Mouse (Mus musculus): Measurements from ENCODE around the gene Hoxa3. TPM values are rescaled to one million over a fixed set of nuclear protein-coding genes. Genes with fewer than 3 reads are reported as not detected.

Hoxa3 gene
- total RNA-seq, 2 experiments from 2014 or later = 0.42 to 1.1 TPM

- no peak for DNase-seq
- intact Hi-C loops (cut with DNase I) = loop anchor here (5.0 kb wide), 1 partner anchor 1057 kb away; no protein-coding TSS in a partner anchor
These were observed 21.4 kb upstream of the Hoxa3 start for GRCm38 (mm10) chr6:52234428-52235140.

DNA sequence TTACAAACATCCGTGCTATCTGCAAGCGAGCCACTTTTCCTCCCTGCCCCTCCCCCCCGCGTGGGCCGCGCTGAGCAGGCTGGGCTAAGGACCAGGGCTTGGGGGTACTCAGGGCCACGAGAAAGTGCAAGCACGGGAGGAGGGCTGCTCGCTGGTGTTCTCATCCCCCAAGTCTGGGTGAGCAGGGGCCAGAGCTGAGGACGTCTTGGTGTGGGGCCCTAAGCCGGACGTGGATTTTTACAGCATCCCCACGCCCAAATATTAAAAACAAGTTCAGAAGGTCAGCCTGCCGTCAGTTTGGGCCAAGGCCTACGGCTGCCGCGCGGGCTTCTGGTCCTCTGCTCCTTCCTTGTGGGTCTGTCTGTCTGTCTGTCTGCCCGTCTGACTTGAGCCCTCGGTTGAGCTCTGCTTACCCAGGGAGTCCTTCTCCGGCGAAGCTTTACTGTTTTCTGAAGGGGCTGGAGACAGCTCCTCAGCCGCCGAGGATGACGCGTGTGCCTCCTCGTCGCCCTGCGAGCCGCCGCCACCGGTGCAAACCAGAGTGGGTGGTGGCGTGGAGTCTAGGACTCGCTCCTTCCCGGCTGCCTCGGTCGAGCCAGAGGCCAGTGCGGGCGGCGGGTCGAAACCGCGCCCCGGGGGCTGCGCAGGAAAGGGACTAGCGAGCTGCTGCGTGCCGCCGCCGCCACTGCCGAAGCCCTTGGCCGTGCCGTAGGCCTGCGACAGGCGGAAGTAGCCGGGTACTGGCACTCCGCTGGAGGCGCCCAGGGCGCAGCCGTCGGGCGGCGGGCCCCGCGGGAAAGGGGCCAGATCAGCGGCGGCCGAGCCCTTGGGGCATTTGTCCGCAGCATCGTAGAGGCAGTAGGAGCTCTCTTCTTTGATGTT, 20.7 kb upstream of the Hoxa3 start:
- intact Hi-C loops (cut with DNase I) = loop anchor here (5.0 kb wide), 1 partner anchor 1056 kb away; no protein-coding TSS in a partner anchor
- no peak for DNase-seq

DNA sequence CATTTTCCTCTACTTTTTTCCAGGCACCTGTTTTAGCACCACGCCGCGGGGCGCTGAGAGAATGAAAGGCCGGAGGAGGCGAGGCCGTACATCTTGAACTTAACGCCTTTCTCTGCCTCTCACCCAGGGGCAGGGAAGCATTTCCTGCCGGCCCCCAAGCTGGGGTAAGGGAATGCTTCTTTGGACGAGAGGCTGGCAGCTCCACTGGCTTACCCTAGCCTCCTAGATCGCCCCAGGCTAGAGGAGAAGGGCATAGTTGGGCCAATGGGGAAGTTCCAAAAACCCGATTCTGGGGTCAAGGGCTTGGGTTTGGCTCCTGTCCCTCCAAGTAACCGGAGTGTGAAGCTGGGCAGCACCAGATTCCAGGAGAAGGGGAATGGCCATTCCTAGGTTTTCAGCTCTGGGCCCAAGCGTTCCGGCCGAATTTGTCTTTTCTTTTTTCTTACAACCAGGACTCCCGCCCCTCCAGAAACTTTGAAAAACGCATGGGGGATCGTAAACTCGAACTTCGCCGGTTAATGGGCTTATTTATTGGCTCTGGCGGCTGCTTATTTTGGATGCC, 19.9 kb upstream of the Hoxa3 start:
- intact Hi-C loops (cut with DNase I) = loop anchor here (5.0 kb wide), 1 partner anchor 1056 kb away; no protein-coding TSS in a partner anchor
- DNase-seq = no peak

- DNase-seq = no peak
These were observed 19.4 kb upstream of the Hoxa3 start for GRCm38 (mm10) chr6:52232568-52232965.

DNA sequence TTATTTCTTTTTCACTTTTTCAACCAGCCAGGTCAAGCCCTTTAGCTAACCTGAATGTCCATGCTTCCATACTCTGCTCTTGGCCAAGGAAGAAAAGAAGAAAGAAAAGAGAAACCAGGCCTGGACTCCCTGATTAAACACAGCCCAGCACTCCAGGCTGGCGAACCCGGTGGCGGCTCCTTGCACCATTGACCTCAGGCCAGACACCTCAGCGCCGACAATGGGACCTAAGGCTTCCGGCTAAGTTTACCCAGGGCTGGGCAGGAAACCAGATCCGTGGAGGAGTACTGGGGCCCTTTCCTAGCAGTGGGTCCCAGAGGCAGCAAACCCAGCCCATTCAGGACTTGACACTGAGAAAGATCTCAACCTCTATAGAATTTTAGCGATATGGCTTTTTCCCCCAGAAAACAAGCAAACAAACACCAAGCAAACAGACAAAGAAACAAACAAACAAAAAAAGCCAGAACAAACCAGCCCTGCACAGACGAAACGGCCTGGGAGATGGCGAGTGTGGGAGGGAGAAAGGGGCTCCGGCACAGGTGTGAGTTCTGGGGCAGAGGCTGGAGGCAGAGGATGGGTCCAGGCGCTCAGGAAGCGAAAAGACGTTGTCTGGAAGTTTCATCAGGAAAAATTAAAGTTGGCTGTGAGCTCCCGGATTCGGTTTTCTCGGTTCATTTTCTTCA, 18.9 kb upstream of the Hoxa3 start:
- intact Hi-C loops (cut with DNase I) = loop anchor here (5.0 kb wide), 1 partner anchor 1055 kb away; no protein-coding TSS in a partner anchor
- no peak for DNase-seq

More at GRCm38 (mm10) chr6:52232568-52232965, 19.4 kb upstream of the Hoxa3 start:
- intact Hi-C loops (cut with DNase I) = loop anchor here (5.0 kb wide), 1 partner anchor 1055 kb away; no protein-coding TSS in a partner anchor

- intact Hi-C loops (cut with DNase I) = loop anchor here (5.0 kb wide), 1 partner anchor 1053 kb away; no protein-coding TSS in a partner anchor
- no peak for DNase-seq
These were observed 17.5 kb upstream of the Hoxa3 start, which contains the start of gene Hoxa9 for GRCm38 (mm10) chr6:52230516-52231165. Gene Hoxa9 (minus strand): TSS chr6:52231089.

GRCm38 (mm10) chr6:52229558-52230416, 16.7 kb upstream of the Hoxa3 start:
- no peak for DNase-seq
- intact Hi-C loops (cut with DNase I) = loop anchor here (5.0 kb wide), 1 partner anchor 1052 kb away; no protein-coding TSS in a partner anchor

- intact Hi-C loops (cut with DNase I) = no loop called here
These were observed 15.6 kb upstream of the Hoxa3 start for GRCm38 (mm10) chr6:52228475-52229465.

GRCm38 (mm10) chr6:52227470-52228222, 14.5 kb upstream of the Hoxa3 start:
- intact Hi-C loops (cut with DNase I) = no loop called here
- DNase-seq = no peak

More at GRCm38 (mm10) chr6:52228475-52229465, 15.6 kb upstream of the Hoxa3 start:
- no peak for DNase-seq

DNA sequence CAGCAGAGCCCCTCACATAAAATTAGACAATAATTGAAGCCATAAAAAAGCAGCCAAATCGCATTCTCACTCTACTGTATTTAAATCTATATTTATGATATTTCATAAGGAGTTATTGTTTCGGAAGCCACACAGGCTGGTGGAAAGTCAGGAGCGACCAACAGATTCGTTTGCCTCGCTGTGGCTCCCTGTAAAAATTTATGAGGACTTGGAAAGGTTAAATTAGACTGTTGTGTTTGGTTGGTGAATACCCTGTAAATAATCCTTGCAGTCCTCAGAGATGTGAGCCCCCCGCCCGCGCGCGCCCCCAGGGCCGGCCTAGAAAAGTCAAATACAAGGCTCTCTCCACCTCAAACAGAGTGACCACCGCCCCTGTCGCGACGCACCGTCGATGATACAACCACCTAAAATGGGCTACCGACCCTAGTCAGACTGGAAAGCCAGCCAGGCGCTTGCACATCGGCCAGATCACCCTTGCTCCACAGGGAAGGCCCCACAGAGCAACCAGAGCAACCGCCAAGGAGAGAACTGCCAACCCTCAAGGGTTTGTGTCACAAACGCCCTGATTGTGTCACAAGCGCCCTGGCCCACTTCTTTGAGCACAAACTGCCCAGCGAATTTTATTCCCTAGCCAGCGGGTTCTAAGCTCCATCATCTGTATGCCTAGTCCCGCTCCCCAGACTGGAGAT, 13.6 kb upstream of the Hoxa3 start:
- no peak for DNase-seq
- intact Hi-C loops (cut with DNase I) = no loop called here

DNA sequence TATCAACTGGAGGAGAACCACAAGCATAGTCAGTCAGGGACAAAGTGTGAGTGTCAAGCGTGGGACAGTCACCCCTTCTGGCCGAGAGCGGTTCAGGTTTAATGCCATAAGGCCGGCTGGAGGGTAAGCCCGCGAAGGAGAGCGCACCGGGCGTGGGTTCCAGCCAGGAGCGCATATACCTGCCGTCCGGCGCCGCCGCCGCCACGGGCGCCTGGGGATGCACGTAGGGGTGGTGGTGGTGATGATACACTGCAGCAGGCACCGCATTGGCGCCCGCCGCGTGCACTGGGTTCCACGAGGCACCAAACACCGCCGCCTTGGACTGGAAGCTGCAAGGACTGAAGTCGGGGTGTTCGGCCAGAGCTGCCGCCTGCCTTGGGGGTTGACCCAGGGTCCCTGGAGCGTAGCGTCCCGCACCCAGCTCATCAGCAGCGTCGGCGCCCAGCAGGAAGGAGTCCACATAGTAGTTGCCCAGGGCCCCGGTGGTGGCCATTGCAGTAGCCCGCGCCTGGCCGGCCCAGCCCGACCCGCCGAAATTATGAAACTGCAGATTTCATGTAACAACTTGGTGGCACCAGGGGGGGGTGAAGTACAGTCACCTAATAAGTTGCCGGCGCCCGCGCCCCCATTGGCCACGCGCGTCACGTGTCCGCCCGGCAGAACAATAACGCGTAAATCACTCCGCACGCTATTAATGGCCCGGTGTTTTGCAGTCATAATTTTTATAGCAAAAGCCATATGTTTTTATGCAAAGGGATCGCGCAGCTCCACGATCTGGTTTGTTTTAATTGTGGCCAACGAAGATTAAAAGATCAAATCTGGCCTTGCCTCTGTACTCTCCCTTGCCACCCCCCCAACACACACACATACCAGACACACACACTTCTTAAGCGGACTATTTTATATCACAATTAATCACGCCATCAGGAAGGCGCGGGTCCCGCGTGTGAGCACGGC, 12.8 kb upstream of the Hoxa3 start:
- intact Hi-C loops (cut with DNase I) = no loop called here
- DNase-seq = no peak

- intact Hi-C loops (cut with DNase I) = loop anchor here (5.0 kb wide), 1 partner anchor 353 kb away; no protein-coding TSS in a partner anchor
- no peak for DNase-seq
These were observed 11.9 kb upstream of the Hoxa3 start for GRCm38 (mm10) chr6:52224895-52225611.

GRCm38 (mm10) chr6:52223939-52224760, 11.0 kb upstream of the Hoxa3 start:
- intact Hi-C loops (cut with DNase I) = loop anchor here (5.0 kb wide), 1 partner anchor 352 kb away; no protein-coding TSS in a partner anchor
- no peak for DNase-seq

Data from heart, postnatal 36 days (tissue).